Mouse (Mus musculus) embryonic facial prominence, embryonic 14.5 days (tissue): ENCODE data around the gene Gm20388. TPM values are rescaled to one million over a fixed set of nuclear protein-coding genes. Genes with fewer than 3 reads are reported as not detected.

Experiments used
- ATAC-seq: fragments of 200-750 bp; cut with Nextera tagmentation; 2 replicates; pipeline ENCODE4 v1.8.0; 2017; ENCODE audit warnings: low read depth, moderate number of reproducible peaks, moderate TSS enrichment
- DNase-seq: peaks from one replicate; pipeline ENCODE4 v3.0.0-alpha.2; 2015; ENCODE audit warnings: low spot score
- H3K27ac ChIP-seq: fragments of 300-500 bp; sonication (generic); replicated peaks from 2 replicates; pipeline ENCODE4 v1.5.1; 2014; ENCODE audit warnings: low read depth, mild to moderate bottlenecking, low read length, moderate library complexity
- H3K27me3 ChIP-seq: fragments of 300-500 bp; sonication (generic); replicated peaks from 2 replicates; pipeline ENCODE4 v1.6.1; 2014; ENCODE audit warnings: low read length; ENCODE audit not compliant: control insufficient read depth, insufficient read depth
- H3K36me3 ChIP-seq: fragments of 300-500 bp; sonication (generic); 2 replicates; pipeline ENCODE4 v1.6.1; 2014; ENCODE audit warnings: low read length, mixed read lengths; ENCODE audit not compliant: control insufficient read depth, insufficient read depth
- H3K4me1 ChIP-seq: fragments of 300-500 bp; sonication (generic); 2 replicates; pipeline ENCODE4 v1.6.1; 2014; ENCODE audit warnings: antibody characterized with exemption, low read length; ENCODE audit not compliant: control insufficient read depth, insufficient read depth
- H3K4me2 ChIP-seq: fragments of 300-500 bp; sonication (generic); 2 replicates; pipeline ENCODE4 v1.6.1; 2014; ENCODE audit warnings: low read depth, mild to moderate bottlenecking, low read length, moderate library complexity, mixed read lengths
- H3K4me3 ChIP-seq: fragments of 300-500 bp; sonication (generic); 2 replicates; pipeline ENCODE4 v1.5.1; 2014; ENCODE audit warnings: low read depth, mild to moderate bottlenecking, low read length
- H3K9ac ChIP-seq: fragments of 300-500 bp; sonication (generic); 2 replicates; pipeline ENCODE4 v1.6.1; 2014; ENCODE audit warnings: low read depth, mild to moderate bottlenecking, low read length, moderate library complexity, mixed read lengths
- H3K9me3 ChIP-seq: fragments of 300-500 bp; sonication (generic); 2 replicates; pipeline ENCODE4 v1.6.1; 2016; ENCODE audit warnings: low read length; ENCODE audit not compliant: control insufficient read depth
- WGBS: fragments of 180-500 bp; shearing (Covaris S2); extraction: QIAGEN DNeasy Blood & Tissue Kit; methylation state at CpG from one replicate; pipeline ENCODE4 v1.1.7; 2014; 5-methylcytosine and 5-hydroxymethylcytosine counted together
- polyA plus RNA-seq: library from polyadenylated mRNA; unstranded; fragments of >200 nt; fragmentation: Nextera tagmentation; extraction: Ambion mirVana; gene quantifications from 2 replicates; pipeline ENCODE4 v1.2.1, GENCODE M21; 2014

Gm20388 gene
- polyA plus RNA-seq, 1 experiment from 2014 or later, result not detected

GRCm38 (mm10) chr8:121977819-121978590 lies 2067.4 kb downstream of the Gm20388 start:
- ATAC-seq, result peak; percentile 65; the same call in 1 of the 2 replicates
- H3K9ac ChIP-seq, result no peak overlapping the region
- H3K36me3 ChIP-seq, result peaks cover 77% of the 10 kb centered on the region
- no peak overlapping the region for H3K27ac ChIP-seq
- DNase-seq, result peak; percentile 81
- no peaks in the 10 kb centered on the region for H3K9me3 ChIP-seq
- H3K27me3 ChIP-seq, result no peaks in the 10 kb centered on the region
- no peak overlapping the region for H3K4me3 ChIP-seq
- 54% methylated on average over 8 of the region's 8 CpGs for WGBS
- H3K4me1 ChIP-seq, result no peaks in the 10 kb centered on the region
- no peak overlapping the region for H3K4me2 ChIP-seq

DNA sequence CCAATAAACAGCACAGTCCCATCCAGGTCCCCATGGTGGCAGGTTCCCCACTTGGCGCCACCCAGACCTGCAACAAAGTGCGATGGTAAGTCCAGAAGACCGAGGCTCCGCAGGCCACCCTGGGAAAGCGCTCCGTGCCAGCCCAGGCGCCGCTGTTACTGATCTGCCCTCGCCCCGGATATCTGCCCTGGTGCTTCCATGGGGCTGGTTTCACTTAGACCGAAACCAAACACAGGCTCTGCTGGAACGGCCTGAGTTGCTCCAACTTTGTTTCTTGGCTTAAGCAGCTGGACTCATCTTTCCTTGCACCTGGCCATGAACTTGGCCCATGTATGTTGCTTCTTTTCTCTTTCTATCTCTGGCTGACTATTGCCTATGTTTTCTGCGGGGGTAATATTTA lies 2068.0 kb downstream of the Gm20388 start:
- ATAC-seq, result no peak
- H3K9me3 ChIP-seq, result no peaks in the 10 kb centered on the region

DNA sequence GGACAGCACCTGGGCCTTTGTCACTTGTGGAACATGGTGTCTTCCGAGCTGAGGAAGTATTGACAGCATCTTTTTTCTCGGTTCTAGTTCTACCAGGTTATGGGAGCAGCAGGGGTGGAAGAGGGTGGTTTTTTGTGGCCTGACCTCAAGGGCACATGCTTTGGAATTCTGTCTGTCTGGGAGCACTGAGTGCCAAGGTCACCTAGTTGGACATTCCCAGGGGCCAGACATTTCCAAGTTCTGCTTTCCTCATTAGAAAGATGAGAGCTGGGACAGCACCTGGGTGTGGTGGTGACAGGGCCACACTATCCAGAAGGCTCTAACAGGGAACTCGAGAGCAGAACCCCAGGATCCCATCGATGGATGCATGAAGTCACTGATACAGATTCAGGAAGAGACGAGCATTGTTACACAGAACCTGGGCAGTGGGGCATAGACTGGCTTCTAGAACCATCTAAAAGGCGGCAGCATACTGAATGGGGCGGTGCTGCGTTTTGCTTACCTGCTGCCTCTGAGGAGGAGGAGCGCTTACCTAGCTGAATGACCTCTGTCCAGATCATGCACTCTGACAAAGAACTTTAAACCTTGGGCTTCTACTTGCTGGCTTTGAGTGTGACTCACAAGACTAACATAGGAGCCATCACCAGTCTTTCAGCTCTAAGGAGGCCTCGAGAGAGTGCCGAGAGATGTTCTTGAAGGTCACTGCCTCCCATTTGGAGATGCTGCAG lies 2070.3 kb downstream of the Gm20388 start:
- ATAC-seq, result no peak
- Histone ChIP-seq H3K27ac (no peak overlapping the region), H3K36me3 (peaks cover 79% of the 10 kb centered on the region), H3K4me2 (no peak overlapping the region), H3K4me1 (no peaks in the 10 kb centered on the region), H3K9ac (no peak overlapping the region), H3K27me3 (no peaks in the 10 kb centered on the region), H3K9me3 (no peaks in the 10 kb centered on the region), H3K4me3 (no peak overlapping the region)
- 93% methylated on average over 11 of the region's 11 CpGs for WGBS
- DNase-seq, result no peak

More for the DNA sequence above, 2068.0 kb downstream of the Gm20388 start:
- Histone ChIP-seq H3K4me2 (no peak overlapping the region), H3K36me3 (peaks cover 84% of the 10 kb centered on the region), H3K27ac (no peak overlapping the region), H3K9ac (no peak overlapping the region), H3K4me1 (no peaks in the 10 kb centered on the region), H3K4me3 (no peak overlapping the region), H3K27me3 (no peaks in the 10 kb centered on the region)
- DNase-seq, result no peak
- 94% methylated on average over 13 of the region's 13 CpGs for WGBS

- 81% methylated on average over 7 of the region's 7 CpGs for WGBS
- no peaks in the 10 kb centered on the region for H3K27me3 ChIP-seq
- no peak overlapping the region for H3K4me3 ChIP-seq
These were observed 2070.9 kb downstream of the Gm20388 start for GRCm38 (mm10) chr8:121981520-121981895.

DNA sequence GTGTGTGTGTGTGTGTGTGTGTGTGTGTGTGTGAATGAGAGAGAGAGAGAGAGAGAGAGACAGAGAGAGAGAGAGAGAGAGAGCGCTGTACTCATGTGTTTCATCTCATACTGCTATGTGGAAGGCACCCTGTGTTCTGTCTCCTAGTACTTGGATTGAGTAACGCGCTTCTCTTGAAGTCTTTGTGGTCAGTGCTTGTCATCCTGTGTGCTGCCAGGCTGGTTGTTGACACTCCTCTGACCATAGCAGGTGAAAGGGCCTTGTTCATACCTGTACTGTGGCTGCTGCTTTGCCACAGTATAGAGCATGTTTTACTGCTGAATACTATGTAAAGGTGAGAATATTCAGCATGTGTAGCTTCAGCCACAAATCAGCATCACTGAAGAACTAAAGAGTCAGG lies 2075.0 kb downstream of the Gm20388 start:
- Histone ChIP-seq H3K36me3 (peaks cover 78% of the 10 kb centered on the region), H3K4me1 (no peaks in the 10 kb centered on the region), H3K4me2 (no peak overlapping the region), H3K9ac (no peak overlapping the region), H3K27me3 (no peaks in the 10 kb centered on the region), H3K27ac (no peak overlapping the region), H3K4me3 (no peak overlapping the region), H3K9me3 (no peaks in the 10 kb centered on the region)
- ATAC-seq (no peak), DNase-seq (no peak)
- WGBS, result 97% methylated on average over 3 of the region's 3 CpGs

More at GRCm38 (mm10) chr8:121981520-121981895, 2070.9 kb downstream of the Gm20388 start:
- H3K9me3 ChIP-seq, result no peaks in the 10 kb centered on the region
- H3K4me2 ChIP-seq, result no peak overlapping the region
- H3K36me3 ChIP-seq, result peaks cover 79% of the 10 kb centered on the region
- ATAC-seq (no peak), DNase-seq (no peak)
- no peaks in the 10 kb centered on the region for H3K4me1 ChIP-seq
- H3K9ac ChIP-seq, result no peak overlapping the region
- no peak overlapping the region for H3K27ac ChIP-seq

- H3K4me3 ChIP-seq, result no peak overlapping the region
- DNase-seq (no peak), ATAC-seq (no peak)
- H3K36me3 ChIP-seq, result peaks cover 78% of the 10 kb centered on the region
- H3K4me2 ChIP-seq, result no peak overlapping the region
- H3K4me1 ChIP-seq, result no peaks in the 10 kb centered on the region
- no peak overlapping the region for H3K27ac ChIP-seq
- no peaks in the 10 kb centered on the region for H3K27me3 ChIP-seq
- no peak overlapping the region for H3K9ac ChIP-seq
- WGBS, result 86% methylated on average over 5 of the region's 5 CpGs
- H3K9me3 ChIP-seq, result no peaks in the 10 kb centered on the region
These were observed 2077.3 kb downstream of the Gm20388 start for GRCm38 (mm10) chr8:121987892-121988291.

GRCm38 (mm10) chr8:121990506-121991255 lies 2080.0 kb downstream of the Gm20388 start:
- Histone ChIP-seq H3K36me3 (peaks cover 76% of the 10 kb centered on the region), H3K27me3 (no peaks in the 10 kb centered on the region), H3K4me3 (no peak overlapping the region), H3K4me2 (no peak overlapping the region), H3K9ac (no peak overlapping the region), H3K9me3 (no peaks in the 10 kb centered on the region), H3K27ac (no peak overlapping the region), H3K4me1 (no peaks in the 10 kb centered on the region)
- no peak for ATAC-seq
- WGBS, result 82% methylated on average over 9 of the region's 9 CpGs
- no peak for DNase-seq

GRCm38 (mm10) chr8:121991611-121992010 lies 2081.0 kb downstream of the Gm20388 start:
- H3K4me1 ChIP-seq, result no peaks in the 10 kb centered on the region
- H3K27ac ChIP-seq, result no peak overlapping the region
- no peak overlapping the region for H3K9ac ChIP-seq
- peaks cover 75% of the 10 kb centered on the region for H3K36me3 ChIP-seq
- no peak overlapping the region for H3K4me3 ChIP-seq
- no peak overlapping the region for H3K4me2 ChIP-seq
- ATAC-seq, result 0 out of 2 replicates have a peak, but pooled peaks have one; percentile 35
- H3K9me3 ChIP-seq, result no peaks in the 10 kb centered on the region
- 81% methylated on average over 7 of the region's 7 CpGs for WGBS
- DNase-seq, result no peak
- no peaks in the 10 kb centered on the region for H3K27me3 ChIP-seq
